Mouse (Mus musculus): ENCODE data around the gene Med16. TPM values are rescaled to one million over a fixed set of nuclear protein-coding genes. Genes with fewer than 3 reads are reported as not detected.

The Med16 gene
- 28.6 and 36.5 TPM in 2 replicates for polyA plus RNA-seq (2012; rRNA removed)

DNA sequence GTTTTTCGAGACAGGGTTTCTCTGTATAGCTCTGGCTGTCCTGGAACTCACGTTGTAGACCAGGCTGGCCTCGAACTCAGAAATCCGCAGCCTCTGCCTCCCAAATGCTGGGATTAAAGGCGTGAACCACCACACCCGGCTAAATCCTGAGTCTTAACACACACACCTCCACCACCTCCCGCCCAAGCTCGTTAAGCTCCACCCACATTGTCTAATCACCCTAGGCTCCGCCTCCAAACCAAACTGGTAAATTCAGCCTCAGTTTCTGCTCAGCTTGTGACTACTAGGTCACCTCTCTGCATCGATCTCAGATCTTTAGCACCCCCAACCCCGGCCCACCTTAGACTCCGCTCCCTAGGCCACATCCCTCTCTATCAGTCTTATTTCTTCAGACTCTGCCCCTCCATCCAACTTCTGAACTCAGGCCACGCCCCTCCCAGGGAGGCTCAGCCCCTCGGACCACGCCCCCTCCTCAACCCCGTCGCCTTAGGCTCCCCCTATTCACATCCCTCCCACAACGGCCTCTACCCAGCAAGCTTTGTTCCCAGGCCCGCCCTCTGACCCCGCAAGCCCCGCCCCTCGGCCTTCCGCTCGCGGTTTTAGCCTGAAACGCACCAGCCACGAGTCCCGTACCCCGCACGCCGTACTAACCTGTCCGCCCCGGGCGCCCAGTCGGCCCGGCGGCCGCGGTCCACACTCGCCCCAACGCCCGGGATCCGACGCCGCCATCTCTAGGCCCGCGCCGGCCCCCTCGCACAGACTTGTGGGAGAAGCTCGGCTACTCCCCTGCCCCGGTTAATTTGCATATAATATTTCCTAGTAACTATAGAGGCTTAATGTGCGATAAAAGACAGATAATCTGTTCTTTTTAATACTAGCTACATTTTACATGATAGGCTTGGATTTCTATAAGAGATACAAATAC lies at the start of gene Med16:
Gene Med16, minus strand, starts transcription at position 757 of the 925 bp plus-strand sequence.
- WGBS, result 1% methylated on average over 52 of the region's 52 CpGs
- no peak for DNase-seq (ENCODE audit: low read depth, low spot score)

DNA sequence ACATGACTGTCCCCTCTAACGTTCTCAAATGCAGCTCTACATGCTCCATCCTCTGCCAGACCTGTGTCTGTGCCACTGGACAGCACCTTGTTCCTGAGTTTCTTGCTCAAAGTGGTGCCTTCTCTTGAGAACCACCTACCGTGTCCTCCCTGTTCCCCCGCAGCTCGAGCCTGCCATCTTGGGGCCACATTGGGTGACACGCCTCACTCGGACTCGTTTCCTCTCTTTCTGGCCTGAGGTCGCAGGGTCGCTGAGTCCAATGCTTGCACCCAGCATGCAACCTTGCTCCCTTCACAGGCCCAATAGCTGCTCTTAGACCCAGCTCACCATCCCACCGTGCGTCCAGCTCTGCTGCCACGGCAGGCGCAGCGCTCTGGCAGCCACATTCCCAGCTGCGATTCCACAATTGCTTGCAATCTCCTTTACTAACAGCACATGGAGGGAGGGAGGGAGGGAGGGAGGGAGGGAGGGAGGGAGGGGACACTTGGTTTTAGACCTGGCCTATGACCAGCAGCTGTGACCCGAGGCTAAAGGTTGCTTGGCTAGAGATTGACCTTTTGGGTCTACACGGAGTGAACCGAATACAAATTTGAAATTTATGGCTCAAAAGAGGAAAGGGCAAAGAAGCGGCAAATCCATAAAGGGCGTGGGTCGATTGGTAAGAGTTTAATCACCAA lies 49.6 kb upstream of the Med16 start:
- no peak for DNase-seq (ENCODE audit: low read depth, low spot score)
- 7% methylated on average over 21 of the region's 21 CpGs for WGBS

DNA sequence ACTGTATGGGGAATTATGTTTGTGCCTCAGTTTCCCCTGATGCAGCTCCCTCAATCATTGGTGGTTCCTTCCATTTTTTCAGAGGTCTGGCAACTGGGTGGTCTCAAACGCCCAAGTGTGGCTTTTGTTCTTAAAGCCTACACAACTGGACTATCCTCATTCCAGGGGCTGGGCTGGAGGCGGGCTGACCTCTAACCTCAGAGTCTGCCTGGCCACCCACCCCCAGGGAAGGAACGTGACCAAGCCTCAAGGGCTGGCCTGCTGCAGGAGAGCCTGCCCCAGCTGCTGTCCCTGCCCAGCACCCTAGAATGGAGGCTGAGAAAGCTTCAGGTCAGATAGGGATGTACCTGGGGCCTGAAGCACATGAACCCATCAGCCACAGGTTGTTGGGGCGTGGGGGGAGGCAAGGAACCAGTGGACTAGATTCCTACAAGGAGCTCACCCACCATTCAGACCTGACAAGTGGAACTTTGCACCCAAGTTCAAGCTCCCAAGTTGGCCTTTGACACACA lies 48.0 kb upstream of the Med16 start:
- WGBS, result 65% methylated on average over 4 of the region's 4 CpGs

DNA sequence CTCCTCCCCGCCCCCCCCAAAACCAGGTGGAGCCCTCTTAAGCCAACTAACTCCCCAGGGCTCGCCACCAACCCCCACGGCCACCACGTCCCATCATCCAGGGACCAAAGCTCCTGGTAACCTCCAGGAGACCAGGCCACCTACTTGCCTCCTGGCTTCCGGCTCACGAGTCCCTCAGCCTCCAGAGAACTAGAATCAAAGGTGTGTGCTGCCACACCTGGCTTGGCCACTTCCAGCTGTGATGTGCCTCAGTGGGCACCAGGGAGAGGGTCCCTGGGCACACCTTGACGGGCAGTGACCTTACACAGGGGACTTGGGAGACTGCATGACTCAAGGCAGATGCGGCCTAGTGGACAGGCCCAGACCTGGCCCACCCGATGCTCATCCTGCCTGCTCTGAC lies 47.0 kb upstream of the Med16 start:
- DNase-seq (ENCODE audit: low read depth, low spot score), result no peak
- WGBS, result 86% methylated on average over 9 of the region's 9 CpGs

More for the DNA sequence above, 48.0 kb upstream of the Med16 start:
- DNase-seq (ENCODE audit: low read depth, low spot score), result no peak

DNA sequence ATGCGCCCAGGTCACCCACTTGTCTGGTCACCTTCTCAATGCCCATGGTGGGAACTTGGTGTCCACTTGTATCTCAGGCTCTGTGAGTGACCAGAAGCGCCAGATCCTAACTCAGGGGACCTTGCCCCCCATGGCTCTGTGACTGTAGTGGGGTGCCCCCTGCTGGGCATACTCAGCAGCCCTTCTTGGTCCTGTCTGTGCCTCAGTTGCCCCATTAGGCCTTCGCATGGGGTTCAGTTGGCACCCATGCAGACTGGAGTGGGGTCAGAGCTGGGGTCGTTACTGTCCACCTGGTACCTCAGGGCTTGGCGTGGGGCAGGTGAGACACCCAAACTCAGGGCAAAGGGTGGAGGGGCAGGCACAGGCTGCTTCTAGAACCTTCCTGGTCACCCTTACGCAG lies 45.2 kb upstream of the Med16 start:
- DNase-seq (ENCODE audit: low read depth, low spot score), result no peak
- WGBS, result 81% methylated on average over 6 of the region's 6 CpGs

GRCm38 (mm10) chr10:79950661-79951060 lies 41.9 kb upstream of the Med16 start:
- 88% methylated on average over 18 of the region's 18 CpGs for WGBS
- no peak for DNase-seq (ENCODE audit: low read depth, low spot score)

- 92% methylated on average over 4 of the region's 4 CpGs for WGBS
- DNase-seq (ENCODE audit: low read depth, low spot score), result no peak
These were observed 41.1 kb upstream of the Med16 start for GRCm38 (mm10) chr10:79949873-79950272.

GRCm38 (mm10) chr10:79947502-79947901 lies 38.8 kb upstream of the Med16 start:
- 87% methylated on average over 6 of the region's 6 CpGs for WGBS
- no peak for DNase-seq (ENCODE audit: low read depth, low spot score)

GRCm38 (mm10) chr10:79946752-79947322 lies 38.1 kb upstream of the Med16 start:
- WGBS, result 54% methylated on average over 7 of the region's 7 CpGs
- DNase-seq (ENCODE audit: low read depth, low spot score), result no peak

GRCm38 (mm10) chr10:79945507-79946234 lies 36.9 kb upstream of the Med16 start:
- no peak for DNase-seq (ENCODE audit: low read depth, low spot score)
- 40% methylated on average over 16 of the region's 16 CpGs for WGBS

DNA sequence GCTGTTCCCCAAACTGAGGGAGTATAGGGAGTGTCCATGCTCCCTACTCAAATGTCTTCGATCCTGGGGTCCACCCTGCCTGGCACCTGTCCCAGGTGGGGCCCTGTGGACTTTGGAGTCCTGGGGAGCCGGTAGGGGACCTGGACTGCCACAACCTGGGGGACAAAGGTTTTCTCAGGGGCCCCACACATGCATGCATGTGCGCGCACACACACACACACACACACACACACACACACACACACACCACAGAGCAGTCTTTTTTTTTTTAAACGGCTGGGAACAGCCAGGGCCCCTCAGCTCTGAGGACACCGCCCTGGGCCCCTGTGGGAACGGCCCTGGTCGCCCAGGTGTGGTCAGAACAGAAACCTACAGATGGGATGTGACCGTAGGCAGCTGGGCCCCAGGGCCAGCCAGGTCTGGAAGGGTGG lies 34.8 kb upstream of the Med16 start:
- no peak for DNase-seq (ENCODE audit: low read depth, low spot score)

DNA sequence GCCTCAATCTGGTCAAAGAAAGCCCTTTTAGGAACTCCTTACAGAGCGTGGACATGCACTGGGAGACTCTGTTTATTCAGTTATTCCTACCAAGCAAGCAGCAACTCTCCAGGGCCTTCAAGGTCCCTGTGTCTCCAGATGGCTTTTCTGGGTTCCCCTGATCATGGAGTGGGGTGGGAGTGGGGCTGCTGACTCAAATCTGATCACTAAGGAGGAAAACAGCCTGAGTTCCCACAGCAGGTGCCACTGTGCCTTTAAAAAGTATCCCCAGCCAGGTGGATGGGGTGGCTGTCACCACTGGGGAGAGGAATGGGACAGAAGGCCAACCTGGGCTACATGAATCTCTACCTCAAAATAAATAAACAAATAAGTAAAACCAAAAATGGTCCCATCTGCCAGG lies 34.3 kb upstream of the Med16 start:
- DNase-seq (ENCODE audit: low read depth, low spot score), result no peak
- WGBS, result 93% methylated on average over 1 of the region's 1 CpGs

More for the DNA sequence above, 34.8 kb upstream of the Med16 start:
- WGBS, result 33% methylated on average over 9 of the region's 9 CpGs

DNA sequence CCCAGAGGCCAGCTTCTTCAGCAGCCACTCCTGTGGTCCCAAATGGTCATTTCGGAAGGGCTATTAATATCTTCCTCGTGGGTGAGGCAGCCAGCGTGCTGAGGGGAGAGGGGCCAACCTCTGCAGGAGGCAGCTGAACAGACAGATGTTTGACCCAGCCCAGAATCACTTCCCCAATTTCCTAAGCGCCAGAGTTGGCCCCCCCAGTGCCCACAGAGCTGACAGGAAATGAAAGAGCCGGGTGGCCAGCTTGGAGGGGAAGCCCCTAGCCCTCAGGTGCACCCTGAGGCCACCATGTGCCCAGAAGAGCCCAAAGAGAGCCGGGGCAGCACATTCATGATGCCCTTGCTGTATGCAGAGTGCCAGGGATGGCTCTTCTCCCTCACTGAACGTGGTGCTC lies 32.0 kb upstream of the Med16 start:
- DNase-seq (ENCODE audit: low read depth, low spot score), result no peak
- 50% methylated on average over 7 of the region's 7 CpGs for WGBS

- WGBS, result 71% methylated on average over 11 of the region's 11 CpGs
- DNase-seq (ENCODE audit: low read depth, low spot score), result no peak
These were observed 29.2 kb upstream of the Med16 start for GRCm38 (mm10) chr10:79937775-79938526.

- 6% methylated on average over 27 of the region's 27 CpGs for WGBS
- no peak for DNase-seq (ENCODE audit: low read depth, low spot score)
These were observed 28.3 kb upstream of the Med16 start for GRCm38 (mm10) chr10:79936911-79937441.

DNA sequence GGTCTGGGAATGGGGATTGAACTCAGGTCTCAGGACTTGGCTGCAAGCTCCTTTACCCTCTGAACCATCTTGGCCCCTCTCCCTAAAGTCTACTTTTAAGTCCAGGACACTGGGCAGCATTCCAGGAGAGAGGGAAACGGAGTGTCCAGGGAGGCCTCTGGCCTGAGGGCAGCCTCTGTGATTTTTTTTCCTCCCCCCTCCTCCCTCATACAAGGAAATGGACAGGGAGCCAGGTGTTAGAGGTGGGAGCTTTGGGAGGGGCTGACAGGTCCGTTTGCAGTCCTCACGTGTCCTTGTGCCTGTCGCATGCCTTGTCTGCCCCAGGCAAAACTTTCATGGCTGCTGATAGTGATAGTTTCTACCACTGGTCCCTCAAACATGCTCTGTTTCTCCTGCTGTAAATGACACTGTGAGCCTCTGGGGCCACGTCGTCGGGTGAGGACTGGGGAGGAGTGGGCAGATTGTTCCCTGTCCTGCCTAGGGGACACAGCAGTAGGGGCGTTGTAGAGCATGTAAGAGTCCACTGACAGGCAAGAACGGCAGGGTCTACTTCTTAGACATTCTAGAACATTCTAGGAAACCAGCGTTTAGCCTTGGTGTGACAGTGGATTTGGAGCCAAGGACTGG lies 27.7 kb upstream of the Med16 start:
- 19% methylated on average over 10 of the region's 10 CpGs for WGBS
- DNase-seq (ENCODE audit: low read depth, low spot score), result no peak

DNA sequence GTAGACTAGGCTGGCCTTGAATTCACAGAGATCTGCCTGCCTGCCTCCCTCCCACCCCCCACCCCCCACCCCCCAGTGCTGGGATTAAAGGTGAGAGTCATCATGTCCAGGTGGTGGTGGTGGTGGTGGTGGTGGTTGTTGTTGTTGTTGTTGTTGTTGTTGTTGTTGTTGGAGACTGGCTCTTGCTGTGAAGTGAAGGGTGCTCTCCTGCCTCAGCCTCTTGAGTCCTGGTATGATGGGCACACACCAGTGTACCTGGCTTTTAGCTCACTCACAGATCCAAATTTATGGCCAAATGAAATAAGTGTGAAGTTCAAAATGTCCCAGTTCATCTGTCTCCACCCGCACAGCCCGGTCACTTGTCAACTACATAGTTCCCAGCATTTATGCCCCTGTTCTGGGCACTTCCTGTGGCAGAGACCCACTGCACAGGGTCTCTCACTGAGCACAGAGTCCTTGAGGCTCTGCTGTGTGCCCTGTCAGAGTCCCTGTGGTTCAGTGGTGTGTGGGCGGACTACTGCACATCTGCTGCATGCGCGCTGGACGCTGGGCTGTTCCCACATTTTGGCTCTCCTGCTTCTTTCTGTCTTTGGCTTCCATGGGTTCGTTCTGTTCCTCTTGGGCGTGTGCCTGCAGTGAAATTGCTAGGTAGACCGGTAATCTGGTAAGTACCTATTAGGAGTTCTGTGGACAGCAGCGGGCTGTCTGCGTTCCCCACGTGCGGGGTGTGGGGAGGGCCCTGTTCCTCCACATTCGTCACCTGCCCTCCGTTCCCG lies 26.3 kb upstream of the Med16 start:
- DNase-seq (ENCODE audit: low read depth, low spot score), result no peak
- WGBS, result 63% methylated on average over 16 of the region's 16 CpGs

Data from large intestine, adult 2 months (tissue).